Mouse (Mus musculus) left cerebral cortex, adult 2 months (tissue): ENCODE measurements around the gene Timm17b. TPM values are rescaled to one million over a fixed set of nuclear protein-coding genes. Genes with fewer than 3 reads are reported as not detected.

Experiments used
- DNase-seq, 2 experiments: peaks; one replicate each; pipeline ENCODE4 v3.0.0; 2021 to 2022; ENCODE audit warnings: low spot score in 2 of 2, mixed read lengths in 1 of 2; ENCODE audit errors: extremely low spot score in 1 of 2
- H3K27ac ChIP-seq: fragments of 200-600 bp; 2 replicates; pipeline ENCODE4 v1.8.1; 2022
- H3K4me3 ChIP-seq: fragments of 200-600 bp; 2 replicates; pipeline ENCODE4 v1.8.1; 2022
- CTCF ChIP-seq: fragments of 200-600 bp; IDR thresholded peaks from 2 replicates; pipeline ENCODE4 v1.8.1; 2022; ENCODE audit warnings: antibody characterized with exemption, mild to moderate bottlenecking, moderate library complexity
- intact Hi-C: fragments of 180-260 bp; cut with DNase I; formaldehyde crosslinking; loops from one replicate; pipeline ENCODE4 v1.15.1; 2025
- long read RNA-seq, 2 experiments: library from polyadenylated mRNA; stranded (forward); transcript quantifications; one replicate each; pipeline ENCODE4 v2.0.0; 2021; ENCODE audit warnings: borderline mapping rate in 2 of 2
- total RNA-seq, 2 experiments: library from RNA; stranded (reverse); gene quantifications; 2 replicates each; pipeline ENCODE4 v1.2.3; 2021

The Timm17b gene
- 10 to 100 TPM; 19.3 to 27.4 TPM for total RNA-seq
- long read RNA-seq, experiment 1, transcript Timm17b-201 (6 exons, 2,381 nt) = major isoform, 11 of 15 reads
- long read RNA-seq, experiment 1, partial matches to known transcripts = 0 of 15 reads
- long read RNA-seq, experiment 1, other reads (novel, unspliced or antisense) = 3 of 15 reads
- long read RNA-seq, experiment 2, transcript Timm17b-201 (6 exons, 2,381 nt) = major isoform, 12 of 17 reads
- long read RNA-seq, experiment 2, partial matches to known transcripts = 2 of 17 reads
- long read RNA-seq, experiment 2, other reads (novel, unspliced or antisense) = 3 of 17 reads

DNA sequence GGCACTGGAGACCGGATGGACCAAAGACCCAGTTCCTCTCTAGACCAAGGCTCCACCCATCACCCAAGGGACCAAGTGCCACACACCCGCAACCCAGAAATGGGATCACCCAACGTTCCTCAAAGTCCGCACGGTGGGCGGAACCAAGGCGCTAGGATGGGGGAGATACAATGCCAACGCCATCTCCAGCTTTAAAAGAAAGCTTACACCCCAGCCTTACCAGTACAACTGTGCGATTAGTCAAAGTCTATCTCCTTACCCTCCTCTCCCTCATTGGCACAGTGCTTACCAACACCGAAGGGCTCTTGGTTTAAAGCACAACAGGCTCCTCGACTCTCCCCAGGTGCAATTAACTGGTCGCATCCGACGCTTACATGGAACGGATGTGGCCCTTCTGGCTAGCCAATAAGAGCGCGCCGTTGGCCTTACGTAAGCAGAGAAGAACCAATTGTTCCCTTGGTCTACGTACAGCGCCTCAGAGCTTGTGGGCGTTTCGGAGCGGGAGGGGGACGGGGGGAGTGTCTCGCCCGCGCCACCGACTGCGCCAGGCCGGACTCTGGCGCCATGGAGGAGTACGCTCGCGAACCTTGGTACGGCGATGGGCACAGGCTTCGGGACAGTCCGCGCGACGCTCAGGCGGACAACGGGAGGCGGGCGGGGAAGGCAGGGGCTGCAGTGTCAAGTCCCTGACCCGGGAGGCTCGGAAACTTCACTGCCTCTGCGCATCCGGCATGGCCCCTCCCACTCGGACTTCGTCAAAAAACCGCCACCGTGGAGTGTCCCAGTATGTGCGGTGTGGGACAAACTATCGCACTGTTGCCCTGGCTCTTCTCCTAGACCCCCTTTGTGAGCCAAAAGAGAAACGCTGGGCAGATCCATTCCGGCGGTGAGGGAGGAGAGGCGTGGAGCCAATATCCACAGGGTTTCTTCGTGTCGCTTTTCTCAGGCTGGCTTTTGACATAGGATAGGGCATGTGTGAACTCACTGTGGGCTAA, at the start of gene Timm17b, which contains the start of gene Pqbp1:
Timm17b (plus strand) TSS at position 478 of the 995 bp plus-strand sequence.
Pqbp1 (minus strand) TSS at position 390 of the 995 bp plus-strand sequence.
- Histone ChIP-seq H3K4me3 (peak within 1 kb of the TSS; percentile 66), H3K27ac (peak within 1 kb of the TSS; percentile 91)
- peak; percentile 81 to 86 for DNase-seq
- TF ChIP-seq CTCF = no peak
- intact Hi-C loops = no loop called here

DNA sequence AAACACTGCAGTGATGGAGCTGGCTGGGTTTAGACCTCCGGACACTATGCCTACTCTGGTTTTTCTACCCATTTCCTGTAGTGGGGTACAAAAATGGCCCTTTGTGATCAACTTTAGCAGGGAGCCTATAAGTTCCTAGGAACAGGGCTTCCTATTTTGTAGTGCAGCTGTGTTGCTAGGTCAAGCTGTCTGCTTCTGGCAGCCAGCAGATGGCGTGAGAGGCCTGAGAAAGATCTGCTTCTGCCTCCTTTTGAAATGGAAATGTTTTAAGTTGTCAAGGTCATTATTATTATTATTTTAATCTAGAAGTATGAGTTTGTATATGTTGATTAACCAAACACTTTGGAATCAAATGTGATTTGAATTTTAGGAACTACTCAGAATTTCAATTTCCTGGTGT, 44.6 kb upstream of the Timm17b start:
- intact Hi-C loops = no loop called here
- Histone ChIP-seq H3K4me3 (no peak overlapping the region), H3K27ac (no peak overlapping the region)
- DNase-seq = peak in 1 of 2 experiments; percentile 30
- TF ChIP-seq CTCF = peak; percentile 69

DNA sequence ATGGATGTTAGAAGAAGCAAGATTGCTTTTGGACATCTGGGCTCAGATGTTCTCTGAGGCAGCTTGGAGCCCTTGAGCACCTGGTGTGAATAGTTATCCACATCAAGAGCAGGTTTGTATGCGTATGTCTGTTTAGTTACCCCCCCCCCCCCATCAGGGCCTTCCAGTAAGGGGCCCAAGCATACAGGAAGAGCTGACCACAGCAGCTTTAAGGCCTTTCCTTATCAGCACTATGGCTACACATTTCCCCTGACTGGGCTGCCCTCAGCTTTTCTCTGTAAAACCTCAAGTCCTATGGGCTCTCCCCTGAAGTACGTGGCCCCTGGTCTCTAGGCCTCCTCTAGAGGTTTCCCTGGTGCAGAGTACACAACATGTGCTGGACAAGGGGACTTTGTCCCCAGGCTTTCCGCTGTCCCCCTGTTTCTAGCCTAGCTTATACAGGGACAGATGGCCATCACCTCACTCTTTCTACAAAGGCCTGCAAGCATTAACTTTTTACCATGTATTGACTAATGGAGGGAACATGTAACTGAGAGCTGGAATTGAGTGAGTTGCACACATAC, 39.9 kb upstream of the Timm17b start:
- DNase-seq = no peak
- Histone ChIP-seq H3K27ac (no peak overlapping the region), H3K4me3 (no peak overlapping the region)
- no peak for TF ChIP-seq CTCF
- intact Hi-C loops = no loop called here

DNA sequence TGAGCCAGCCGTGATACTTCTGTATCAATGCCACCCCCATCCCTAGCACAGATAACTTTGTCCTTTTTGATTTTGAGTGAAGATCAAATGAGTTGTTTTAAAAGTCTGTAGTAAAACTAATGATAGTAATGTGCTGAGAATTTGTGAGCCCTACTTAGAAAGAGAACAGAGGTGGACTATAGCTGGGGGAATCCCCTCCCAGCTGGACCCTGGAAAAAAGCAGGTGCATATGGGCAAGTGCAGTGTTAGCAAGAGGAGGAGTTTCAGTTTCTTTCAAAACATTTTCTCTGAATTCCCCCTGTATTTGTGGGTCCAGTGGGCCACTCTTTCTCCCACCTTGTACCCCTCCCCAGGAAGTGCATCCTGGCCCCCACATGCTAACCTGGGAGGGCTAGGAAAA, 36.0 kb upstream of the Timm17b start:
- TF ChIP-seq CTCF = no peak
- H3K27ac ChIP-seq = no peak overlapping the region
- intact Hi-C loops = no loop called here
- DNase-seq = no peak
- no peak overlapping the region for H3K4me3 ChIP-seq

DNA sequence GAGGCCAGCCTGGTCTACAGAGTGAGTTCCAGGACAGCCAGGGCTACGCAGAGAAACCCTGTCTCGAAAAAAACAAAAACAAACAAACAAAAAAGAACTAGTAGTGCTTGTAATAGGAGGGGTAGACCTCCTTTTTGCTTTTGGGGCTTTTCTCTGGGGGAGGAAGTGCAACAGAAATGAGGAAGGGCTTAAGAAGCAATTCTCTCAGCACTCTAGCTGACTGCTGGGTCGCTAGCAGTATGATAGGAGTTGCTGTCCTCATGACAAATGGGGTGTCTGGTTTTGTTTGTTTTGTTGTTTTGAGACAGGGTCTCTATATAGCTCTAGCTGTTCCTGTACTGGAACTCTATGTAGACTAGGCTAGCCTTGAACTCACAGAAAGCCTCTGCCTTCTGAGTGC, 34.6 kb upstream of the Timm17b start:
- DNase-seq = no peak
- intact Hi-C loops = no loop called here

DNA sequence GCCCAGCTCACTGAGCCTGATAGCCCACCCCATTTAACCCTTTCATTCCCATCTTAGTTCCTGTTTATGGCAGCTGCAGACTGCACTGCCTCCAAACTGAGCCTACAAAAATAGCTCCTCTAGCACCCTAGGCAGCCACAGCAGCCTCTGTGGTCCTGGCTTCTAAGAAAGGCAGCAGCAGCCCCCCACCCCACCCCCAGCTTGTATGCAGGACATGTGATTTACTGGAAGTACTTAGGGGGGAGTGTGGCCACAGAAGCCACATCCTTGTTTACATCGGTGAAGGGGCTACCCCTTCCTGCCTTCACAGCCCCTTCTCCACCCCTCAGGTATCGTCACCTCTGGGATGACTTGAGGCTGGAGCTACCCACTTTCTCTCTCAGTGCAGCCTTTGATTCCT, 33.8 kb upstream of the Timm17b start:
- H3K27ac ChIP-seq = no peak overlapping the region
- no peak for DNase-seq
- intact Hi-C loops = no loop called here
- no peak for TF ChIP-seq CTCF
- no peak overlapping the region for H3K4me3 ChIP-seq

More for the DNA sequence above, 34.6 kb upstream of the Timm17b start:
- no peak overlapping the region for H3K27ac ChIP-seq
- no peak for TF ChIP-seq CTCF
- H3K4me3 ChIP-seq = no peak overlapping the region

DNA sequence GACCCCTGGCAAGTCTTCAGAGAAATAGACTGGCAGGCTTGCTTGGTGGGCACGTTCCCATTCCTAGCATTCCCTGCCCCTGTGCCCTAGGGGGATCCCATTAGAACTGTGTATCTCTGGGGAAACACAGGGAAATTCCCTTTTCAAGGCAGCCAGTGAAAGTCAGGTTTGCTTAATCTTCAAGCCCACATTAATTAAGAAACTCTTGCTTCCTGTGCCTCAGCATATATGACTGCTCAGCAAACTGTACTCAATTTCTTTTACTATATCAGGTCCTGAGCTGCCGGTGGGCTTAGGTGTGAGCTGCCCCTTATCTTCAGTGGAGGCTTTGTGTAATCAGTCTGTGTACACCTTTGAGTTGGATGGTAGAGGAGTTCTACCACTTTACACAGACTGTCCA, 33.4 kb upstream of the Timm17b start:
- DNase-seq = no peak
- no peak for TF ChIP-seq CTCF
- no peak overlapping the region for H3K4me3 ChIP-seq
- no peak overlapping the region for H3K27ac ChIP-seq
- intact Hi-C loops = no loop called here

DNA sequence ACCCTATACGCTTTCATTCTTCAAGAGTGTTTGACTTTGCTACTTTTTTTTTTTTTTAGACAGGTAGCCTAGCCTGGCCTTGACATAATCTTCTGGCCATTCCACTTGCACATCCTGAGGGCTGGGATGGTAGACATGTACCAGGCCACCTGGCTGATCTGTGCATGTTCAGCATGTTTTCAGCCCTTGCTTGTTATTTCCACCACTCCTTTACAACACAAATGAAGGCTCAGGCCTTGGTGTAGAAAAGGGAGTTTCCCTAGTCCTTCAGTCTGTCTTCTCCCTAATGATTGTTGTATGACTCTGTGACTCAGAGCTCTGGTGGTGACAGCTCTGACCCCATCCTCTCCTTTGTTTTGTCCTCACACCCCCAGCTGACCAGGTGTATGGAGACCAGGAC, 32.0 kb upstream of the Timm17b start:
- Histone ChIP-seq H3K4me3 (no peak overlapping the region), H3K27ac (no peak overlapping the region)
- DNase-seq = no peak
- no peak for TF ChIP-seq CTCF
- intact Hi-C loops = no loop called here

DNA sequence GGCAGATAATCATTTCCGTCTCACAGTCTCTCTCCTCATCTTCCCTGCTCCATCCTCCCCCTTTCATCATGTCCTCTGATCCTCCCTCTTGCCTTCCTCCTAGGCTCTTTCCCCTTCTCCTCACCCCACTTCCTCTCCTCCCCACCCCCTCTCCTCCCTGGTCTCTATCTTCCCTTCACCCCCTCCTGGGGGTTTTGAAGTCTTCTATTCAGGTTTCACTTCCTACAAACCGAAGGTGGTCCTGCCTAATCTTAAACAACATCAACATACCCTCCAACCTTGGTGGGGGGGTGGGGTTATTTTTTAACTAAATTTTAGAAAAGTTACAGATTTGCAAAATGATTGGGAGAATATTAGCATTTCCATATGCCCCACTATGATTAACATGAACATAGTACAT, 30.7 kb upstream of the Timm17b start:
- TF ChIP-seq CTCF = no peak
- intact Hi-C loops = no loop called here
- DNase-seq = no peak

DNA sequence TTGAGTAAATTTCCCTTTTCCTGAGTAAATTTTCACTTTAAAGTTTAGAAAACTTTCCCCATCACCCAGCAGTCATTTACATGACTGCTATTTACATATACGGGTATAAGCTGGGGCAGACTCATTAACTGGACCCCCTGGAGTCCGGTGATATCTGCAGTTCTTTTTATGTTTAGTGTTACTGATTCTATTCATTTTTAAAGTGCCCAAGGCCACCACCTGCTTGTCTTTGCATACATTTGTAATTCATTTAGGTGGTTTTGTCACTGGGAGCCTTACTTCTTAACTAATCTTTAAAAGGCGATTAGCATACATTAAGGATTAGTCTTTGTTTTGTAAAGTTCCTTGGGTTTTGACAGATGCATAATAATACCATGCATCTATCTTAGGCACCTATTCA, 29.3 kb upstream of the Timm17b start:
- TF ChIP-seq CTCF = no peak
- no peak overlapping the region for H3K27ac ChIP-seq
- DNase-seq = no peak
- no peak overlapping the region for H3K4me3 ChIP-seq
- intact Hi-C loops = no loop called here

More for the DNA sequence above, 30.7 kb upstream of the Timm17b start:
- Histone ChIP-seq H3K27ac (no peak overlapping the region), H3K4me3 (no peak overlapping the region)

DNA sequence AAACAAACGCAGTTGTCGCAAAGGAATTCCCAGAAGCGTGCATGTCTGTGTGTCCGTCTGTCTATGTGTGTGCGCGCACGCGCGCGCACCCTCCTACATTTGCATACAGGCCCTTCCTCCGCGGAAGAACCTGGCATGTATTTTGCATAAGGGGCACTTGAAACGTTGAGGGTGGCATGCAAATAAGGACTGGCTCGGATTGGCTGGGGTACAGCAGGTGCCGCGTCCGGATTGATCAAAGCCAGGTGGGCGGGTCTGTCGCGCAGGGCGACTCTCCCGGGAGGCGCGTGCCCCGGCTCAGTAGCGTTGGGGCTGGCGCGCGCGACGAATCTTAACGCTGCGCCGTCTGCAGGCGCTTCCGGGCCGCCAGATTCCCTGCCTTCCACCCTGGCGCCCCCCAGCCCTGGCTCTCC, 21.1 kb upstream of the Timm17b start, which contains the start of gene Pim2:
Pim2 (plus strand) TSS at position 256 of the 413 bp plus-strand sequence.
- Histone ChIP-seq H3K4me3 (peak within 1 kb of the TSS; percentile 64), H3K27ac (peak within 1 kb of the TSS; percentile 90)
- TF ChIP-seq CTCF = no peak
- intact Hi-C loops = no loop called here
- peak; percentile 75 to 82 for DNase-seq

DNA sequence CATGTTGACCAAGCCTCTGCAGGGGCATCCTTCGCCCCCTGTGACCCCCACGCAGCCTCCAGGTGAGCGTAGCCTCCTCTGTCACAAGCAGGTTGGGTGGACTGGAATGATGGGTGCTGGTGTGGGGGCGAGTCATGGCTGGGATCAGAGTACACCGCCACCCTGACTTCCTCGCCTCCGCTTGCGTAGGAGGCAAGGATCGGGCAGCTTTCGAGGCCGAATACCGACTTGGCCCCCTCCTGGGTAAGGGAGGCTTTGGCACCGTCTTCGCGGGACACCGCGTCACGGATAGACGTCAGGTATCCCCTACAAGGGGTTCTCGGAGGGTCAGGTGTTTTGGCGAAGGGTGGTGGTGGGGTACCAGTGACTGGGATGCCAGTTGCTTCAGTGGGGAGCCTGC, 20.7 kb upstream of the Timm17b start:
- H3K4me3 ChIP-seq = peak overlapping the region; percentile 64
- peak; percentile 18 to 36 for DNase-seq
- no peak for TF ChIP-seq CTCF
- intact Hi-C loops = no loop called here
- peak overlapping the region; percentile 90 for H3K27ac ChIP-seq
